Mouse (Mus musculus) kidney, adult 11 months (tissue): ENCODE results near the gene Tmppe.

Source experiments
- DNase-seq: peaks from one replicate; pipeline ENCODE4 v3.0.0; 2022

Tmppe gene

DNA sequence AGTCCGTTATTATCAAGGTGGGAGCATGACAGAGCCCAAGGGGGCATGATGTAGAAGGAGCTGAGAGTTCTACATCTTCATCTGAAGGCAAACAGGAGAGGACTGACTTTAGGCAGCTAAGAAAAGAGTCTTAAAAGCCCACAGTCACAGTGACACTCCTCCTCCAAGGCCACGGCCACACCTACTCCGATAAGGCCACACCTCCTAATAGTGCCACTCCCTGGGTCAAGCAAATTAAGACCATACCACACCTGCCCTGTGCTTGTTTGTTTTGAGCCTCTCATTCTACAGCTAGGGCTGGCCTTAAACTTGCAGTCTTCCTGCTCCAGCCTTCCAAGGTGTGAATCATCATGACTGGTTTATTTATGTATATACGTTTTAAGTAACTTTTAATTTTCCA lies 5.6 kb upstream of the Tmppe start:
- DNase-seq, result no peak

DNA sequence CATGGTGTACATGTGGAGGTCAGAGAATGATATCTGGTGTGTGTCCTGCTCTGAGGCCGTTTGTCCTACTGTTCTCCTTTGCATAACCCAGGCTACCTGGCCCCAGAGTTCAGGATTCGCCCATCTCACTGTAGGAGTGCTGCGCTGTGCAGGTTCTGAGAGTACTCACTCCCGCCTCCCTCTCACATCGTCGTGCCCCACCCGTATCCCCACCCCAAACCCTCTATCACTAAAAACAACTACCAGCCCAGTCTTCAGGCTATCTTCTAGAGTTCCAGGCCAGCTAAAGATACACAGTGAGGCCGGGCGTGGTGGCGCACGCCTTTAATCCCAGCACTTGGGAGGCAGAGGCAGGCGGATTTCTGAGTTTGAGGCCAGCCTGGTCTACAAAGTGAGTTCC lies 1.2 kb upstream of the Tmppe start:
- no peak for DNase-seq

GRCm38 (mm10) chr9:114400588-114400948 lies 337 bp upstream of the Tmppe start:
- no peak for DNase-seq

DNA sequence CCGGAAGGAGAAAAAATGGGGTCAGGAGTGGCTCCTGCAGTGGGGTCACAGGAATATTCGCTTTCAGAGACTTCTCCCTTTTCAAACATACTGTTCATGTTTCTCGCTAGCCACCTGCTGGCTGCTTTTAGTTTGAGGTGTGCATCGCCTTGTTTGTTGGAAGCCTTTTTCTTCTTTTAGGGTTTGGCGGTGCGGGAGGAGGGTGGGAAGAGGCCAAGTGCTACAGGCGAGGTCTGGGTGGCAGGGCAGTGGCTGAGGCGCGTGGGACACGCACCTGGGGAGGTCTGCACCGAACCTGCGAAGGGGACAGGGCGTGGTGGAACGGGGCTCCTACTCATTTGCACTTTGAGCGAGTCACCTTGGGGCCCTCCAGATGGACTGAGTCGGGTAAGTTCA lies 778 bp downstream of the Tmppe start:
- peak; percentile 68 for DNase-seq

- peak; percentile 84 for DNase-seq
Observed at GRCm38 (mm10) chr9:114407676-114408075, 6.8 kb downstream of the Tmppe start.

DNA sequence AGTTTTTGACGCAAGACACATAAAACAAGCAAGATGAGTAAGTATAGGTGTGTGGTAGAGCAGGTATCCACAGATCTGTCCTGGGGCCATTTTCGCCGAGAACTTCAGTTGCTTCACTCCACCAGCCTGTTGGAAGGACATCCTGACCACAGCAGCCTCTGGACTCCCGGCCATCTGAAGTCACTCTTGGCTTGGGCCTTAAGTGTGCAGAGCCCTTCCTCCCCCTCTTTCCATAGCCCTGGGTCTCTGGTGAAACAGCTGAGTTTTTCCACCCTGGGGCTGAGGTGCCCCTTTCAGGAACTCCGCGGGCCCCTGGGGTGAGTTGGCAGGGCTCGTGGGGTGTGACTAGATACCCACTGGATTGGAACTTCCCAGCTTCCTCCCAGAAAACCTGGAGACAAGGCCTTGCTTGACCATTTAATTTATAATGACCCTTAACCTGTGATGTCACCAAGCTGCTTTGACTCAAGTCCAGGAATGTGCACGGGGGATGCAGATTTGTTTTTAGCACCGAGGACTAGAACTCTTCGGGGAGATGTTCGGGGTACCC lies 9.5 kb downstream of the Tmppe start:
- DNase-seq, result no peak

DNA sequence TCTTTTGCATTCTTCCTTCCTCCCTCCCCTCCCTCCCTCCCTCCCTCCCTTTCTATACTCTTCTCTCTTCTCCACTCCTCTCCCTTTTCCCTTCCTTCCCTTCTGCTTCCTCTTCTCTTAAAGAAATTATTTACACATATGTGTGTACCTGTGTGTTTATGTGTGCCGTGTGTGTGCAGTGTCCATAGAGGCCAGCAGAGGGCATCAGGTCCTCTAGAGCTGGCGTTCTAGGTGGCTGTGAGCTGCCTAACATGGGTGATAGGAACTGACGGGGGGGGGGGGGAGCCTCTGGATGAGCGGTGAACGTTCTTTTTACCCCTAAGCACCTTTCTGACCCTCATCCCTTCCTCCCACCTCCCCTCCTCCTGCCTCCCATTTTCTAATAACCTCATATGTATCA lies 10.4 kb downstream of the Tmppe start:
- no peak for DNase-seq

- DNase-seq, result no peak
Observed at GRCm38 (mm10) chr9:114412406-114412805, 11.5 kb downstream of the Tmppe start.

- peak; percentile 74 for DNase-seq
Observed at GRCm38 (mm10) chr9:114413866-114414265, 13.0 kb downstream of the Tmppe start.

DNA sequence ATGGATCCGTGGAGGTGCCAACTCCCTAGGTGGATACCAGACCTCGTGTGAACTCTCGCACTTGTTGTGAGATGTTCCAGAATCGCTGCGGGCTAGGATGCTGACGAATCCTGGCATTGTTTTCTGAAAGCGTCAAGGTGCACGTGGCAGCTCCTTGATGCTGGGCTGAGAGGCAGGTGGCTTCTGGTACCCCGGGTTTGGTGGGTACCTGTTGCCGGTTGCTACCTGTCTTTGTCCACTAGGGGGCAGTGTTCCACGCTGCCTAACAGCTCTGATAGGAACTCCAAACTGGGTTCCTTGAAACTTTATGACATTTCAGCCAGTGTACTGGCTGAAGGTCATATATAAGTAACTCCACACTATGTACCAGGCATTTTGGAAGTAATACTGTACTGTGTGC lies 14.8 kb downstream of the Tmppe start:
- DNase-seq, result no peak

GRCm38 (mm10) chr9:114416646-114417517 lies 16.0 kb downstream of the Tmppe start:
- DNase-seq, result peak; percentile 63

GRCm38 (mm10) chr9:114418187-114418586 lies 17.3 kb downstream of the Tmppe start:
- DNase-seq, result no peak

DNA sequence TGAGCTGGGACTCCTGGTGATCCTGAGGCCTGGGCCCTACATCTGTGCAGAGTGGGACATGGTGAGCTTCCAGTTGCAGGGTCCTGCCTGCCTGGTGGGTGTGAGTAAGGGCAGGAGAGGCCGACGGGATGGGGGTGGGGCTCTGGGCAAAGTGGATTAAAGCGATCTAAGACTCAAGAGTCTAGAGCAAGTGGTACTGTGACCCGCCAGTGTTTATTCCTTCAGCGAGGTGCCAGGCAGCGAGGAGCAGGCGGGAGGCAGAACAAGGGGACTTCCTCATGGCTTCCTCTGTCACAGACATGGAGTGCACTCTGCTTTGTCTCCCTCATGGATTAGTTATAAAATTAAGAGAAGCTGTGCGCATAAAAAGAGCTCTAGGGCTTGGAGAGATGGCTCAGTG lies 19.5 kb downstream of the Tmppe start:
- no peak for DNase-seq

- DNase-seq, result no peak
Observed at GRCm38 (mm10) chr9:114421045-114421444, 20.1 kb downstream of the Tmppe start.

DNA sequence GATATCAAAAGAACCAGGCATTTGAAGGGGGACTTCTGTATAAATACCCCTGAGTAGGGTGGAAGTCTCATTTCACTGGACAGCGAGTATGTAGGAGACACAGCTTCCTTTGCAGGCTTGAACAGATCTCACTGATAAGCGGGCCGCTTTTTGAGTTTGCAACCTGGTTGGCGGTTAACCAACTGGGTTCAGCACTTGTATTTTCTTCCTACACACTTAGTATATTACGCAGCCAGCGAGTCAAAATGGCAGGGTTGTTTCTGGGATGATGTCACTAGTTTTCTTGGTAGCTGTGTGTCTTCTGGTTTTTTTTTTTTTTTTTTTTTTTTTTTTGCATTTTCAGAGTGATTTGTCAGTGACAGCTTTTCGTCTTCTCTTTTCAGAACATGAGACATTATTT lies 20.9 kb downstream of the Tmppe start:
- DNase-seq, result no peak

DNA sequence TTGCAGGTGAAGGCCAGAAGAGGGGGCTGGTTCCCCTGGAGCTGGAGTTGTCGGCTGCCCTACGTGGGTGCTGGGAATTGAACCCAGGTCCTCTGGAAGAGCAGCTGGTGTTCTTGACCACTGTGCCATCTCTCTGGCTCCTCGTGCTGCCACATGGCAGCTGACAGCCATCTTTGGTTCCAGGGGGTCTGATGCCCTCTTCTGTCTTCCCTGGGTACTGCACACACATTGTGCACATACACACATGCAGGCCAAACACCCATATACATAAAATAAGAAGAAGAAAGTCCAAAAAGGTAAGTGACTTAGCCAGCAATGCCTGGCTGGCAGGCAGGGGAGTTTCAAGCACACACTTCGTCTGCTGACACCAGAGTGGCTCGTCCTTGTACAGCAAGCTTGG lies 24.7 kb downstream of the Tmppe start:
- no peak for DNase-seq

- no peak for DNase-seq
Observed at GRCm38 (mm10) chr9:114426201-114426600, 25.3 kb downstream of the Tmppe start.

DNA sequence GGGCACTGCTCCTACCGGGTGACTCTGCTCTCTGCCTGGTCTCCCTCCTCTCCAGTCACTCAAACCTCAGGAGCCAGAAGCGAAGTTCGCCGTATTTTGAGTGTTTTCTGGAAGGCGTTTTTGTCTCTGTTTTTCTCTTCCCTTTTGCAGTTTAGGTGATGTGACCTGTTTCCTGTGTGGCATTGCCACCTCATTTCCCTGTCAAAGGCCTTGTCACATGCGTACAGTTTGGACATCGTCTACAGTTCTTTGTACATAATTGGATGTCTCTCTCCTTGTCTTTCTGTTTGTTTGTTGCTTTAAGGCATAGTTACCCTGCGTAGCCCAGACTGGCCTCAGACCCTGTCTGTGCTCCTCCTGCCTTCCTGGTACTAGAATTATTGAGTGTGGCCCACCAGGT lies 26.5 kb downstream of the Tmppe start:
- no peak for DNase-seq

- DNase-seq, result no peak
Observed at GRCm38 (mm10) chr9:114428103-114428834, 27.4 kb downstream of the Tmppe start.

DNA sequence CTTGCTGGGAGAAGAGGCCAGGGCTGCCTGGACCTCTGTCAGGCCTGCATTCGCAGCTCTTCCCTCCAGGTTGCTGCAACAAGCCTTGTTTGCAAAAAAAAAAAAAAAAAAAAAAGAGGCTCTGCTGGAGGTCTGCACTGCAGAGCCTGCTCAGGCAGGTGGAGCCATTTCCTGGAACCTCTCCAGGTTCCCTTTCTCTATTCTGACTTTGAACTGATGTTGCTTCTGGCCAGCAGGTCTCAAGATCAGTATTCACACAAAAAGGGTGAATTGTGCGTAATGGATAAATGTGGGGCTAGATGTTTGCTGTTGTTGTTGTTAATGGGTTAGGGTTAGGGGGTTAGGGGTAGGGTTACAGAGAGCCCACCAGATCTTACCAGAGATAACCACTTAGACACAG lies 34.8 kb downstream of the Tmppe start:
- no peak for DNase-seq

DNA sequence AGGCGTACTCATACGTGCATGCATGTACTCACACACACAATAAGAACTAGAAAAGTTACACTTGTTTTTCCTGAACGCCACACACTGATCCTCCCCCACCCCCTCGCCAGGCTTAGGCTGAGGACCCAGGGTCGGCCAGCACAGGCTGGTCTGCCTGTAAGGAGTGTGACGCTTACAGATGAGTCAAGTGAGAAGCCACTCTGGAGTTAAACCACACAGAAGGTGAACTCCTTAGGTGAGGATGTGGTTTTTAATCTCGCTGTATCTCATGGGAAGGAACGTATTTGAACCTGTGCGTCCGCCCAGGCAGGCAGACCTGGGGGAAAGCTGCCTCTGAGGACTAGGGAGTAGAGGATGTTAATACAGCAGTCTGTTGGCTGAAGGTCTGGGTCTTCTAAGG lies 39.6 kb downstream of the Tmppe start:
- no peak for DNase-seq

- DNase-seq, result no peak
Observed at GRCm38 (mm10) chr9:114442225-114442624, 41.3 kb downstream of the Tmppe start.

- no peak for DNase-seq
Observed at GRCm38 (mm10) chr9:114442893-114443292, 42.0 kb downstream of the Tmppe start.

- no peak for DNase-seq
Observed at GRCm38 (mm10) chr9:114443351-114443750, 42.4 kb downstream of the Tmppe start.
